Mouse (Mus musculus) limb, embryonic 11.5 days (tissue): ENCODE measurements around the gene Olfr483. TPM values are rescaled to one million over a fixed set of nuclear protein-coding genes. Genes with fewer than 3 reads are reported as not detected.

Experiments used
- ATAC-seq: fragments of 200-750 bp; cut with Nextera tagmentation; 2 replicates; pipeline ENCODE4 v1.8.0; 2017; ENCODE audit warnings: low read depth; ENCODE audit not compliant: insufficient number of reproducible peaks, low FRiP score, low TSS enrichment
- DNase-seq: peaks from one replicate; pipeline ENCODE4 v3.0.0-alpha.2; 2015; ENCODE audit warnings: low spot score
- H3K27ac ChIP-seq: fragments of 300-500 bp; sonication (generic); replicated peaks from 2 replicates; pipeline ENCODE4 v1.5.1; 2014; ENCODE audit warnings: low read depth, mild to moderate bottlenecking, low read length
- H3K27me3 ChIP-seq: fragments of 300-500 bp; sonication (generic); 2 replicates; pipeline ENCODE4 v1.6.1; 2014; ENCODE audit warnings: mild to moderate bottlenecking, low read length, mixed read lengths; ENCODE audit not compliant: control insufficient read depth, insufficient read depth
- H3K36me3 ChIP-seq: fragments of 300-500 bp; sonication (generic); 2 replicates; pipeline ENCODE4 v1.6.1; 2014; ENCODE audit warnings: mild to moderate bottlenecking, low read length, moderate library complexity, mixed read lengths; ENCODE audit not compliant: control insufficient read depth, insufficient read depth
- H3K4me1 ChIP-seq: fragments of 300-500 bp; sonication (generic); 2 replicates; pipeline ENCODE4 v1.6.1; 2014; ENCODE audit warnings: low read length, mixed read lengths; ENCODE audit not compliant: control insufficient read depth, insufficient read depth
- H3K4me2 ChIP-seq: fragments of 300-500 bp; sonication (generic); 2 replicates; pipeline ENCODE4 v1.6.1; 2014; ENCODE audit warnings: low read depth, mild to moderate bottlenecking, moderate library complexity; ENCODE audit not compliant: severe bottlenecking
- H3K4me3 ChIP-seq: fragments of 300-500 bp; sonication (generic); 2 replicates; pipeline ENCODE4 v1.5.1; 2014; ENCODE audit warnings: low read depth, low read length
- H3K9ac ChIP-seq: fragments of 300-500 bp; sonication (generic); 2 replicates; pipeline ENCODE4 v1.6.1; 2014; ENCODE audit warnings: mild to moderate bottlenecking, low read length
- H3K9me3 ChIP-seq: fragments of 300-500 bp; sonication (generic); 2 replicates; pipeline ENCODE4 v1.6.1; 2016; ENCODE audit warnings: low read length; ENCODE audit not compliant: control insufficient read depth
- whole genome bisulfite sequencing: fragments of 180-500 bp; shearing (Covaris S2); extraction: QIAGEN DNeasy Blood & Tissue Kit; methylation state at CpG from one replicate; pipeline ENCODE4 v1.1.7; 2014; 5-methylcytosine and 5-hydroxymethylcytosine counted together
- polyA plus RNA-seq: library from polyadenylated mRNA; unstranded; fragments of >200 nt; fragmentation: Nextera tagmentation; extraction: Ambion mirVana; gene quantifications from 2 replicates; pipeline ENCODE4 v1.2.1, GENCODE M21; 2014

The Olfr483 gene
- not detected in 2 replicates for polyA plus RNA-seq

DNA sequence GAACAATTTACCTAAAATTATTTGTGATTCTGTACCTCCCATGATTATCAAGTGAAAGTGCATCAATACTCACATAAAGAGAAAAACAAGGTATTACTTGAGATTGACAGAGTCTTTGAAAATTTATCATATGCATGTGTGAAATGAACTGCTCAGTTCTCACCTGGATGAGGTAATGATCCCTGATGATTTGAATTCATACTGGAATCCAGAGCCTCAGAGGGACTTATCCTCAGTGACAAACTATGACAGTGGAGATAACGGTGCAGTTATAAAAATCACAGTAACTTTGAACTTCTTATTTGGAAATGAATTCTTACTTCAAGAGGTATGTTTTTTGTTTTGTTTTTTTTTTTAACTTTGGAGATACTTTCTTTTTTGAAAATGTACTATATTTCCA is at the start of gene Olfr483:
Gene Olfr483, plus strand, starts transcription at position 301 of the 400 bp plus-strand sequence.
- H3K9me3 ChIP-seq: no peaks in the 10 kb centered on the region
- no peak for DNase-seq
- no peak within 1 kb of the TSS for H3K4me2 ChIP-seq
- H3K4me1 ChIP-seq: no peaks in the 10 kb centered on the region
- ATAC-seq: no peak
- no peak within 1 kb of the TSS for H3K9ac ChIP-seq
- WGBS: 92% methylated on average over 1 of the region's 1 CpGs
- H3K27ac ChIP-seq: no peak within 1 kb of the TSS
- no peaks in the 10 kb centered on the region for H3K36me3 ChIP-seq
- H3K27me3 ChIP-seq: no peaks in the 10 kb centered on the region
- H3K4me3 ChIP-seq: no peak within 1 kb of the TSS

DNA sequence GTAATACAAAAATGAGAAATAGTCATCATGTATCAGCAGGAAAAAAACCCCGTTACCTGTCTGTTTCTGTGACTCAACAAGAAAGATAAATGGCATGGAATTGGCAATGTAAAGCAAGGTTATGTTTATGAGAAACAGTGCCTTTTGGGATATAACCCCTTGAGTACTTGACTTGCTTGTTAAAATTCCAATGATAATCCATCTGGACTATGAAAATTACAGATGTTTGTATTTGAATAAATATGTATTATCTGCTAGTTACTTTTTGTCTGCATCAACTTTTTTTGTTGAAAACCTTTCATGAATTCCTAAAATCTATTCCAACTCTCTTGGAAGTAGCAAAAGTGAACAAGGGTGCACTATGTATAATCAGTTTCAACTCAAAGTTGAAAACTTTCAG is 33.4 kb upstream of the Olfr483 start, which contains the start of gene Olfr480:
Gene Olfr480, minus strand, starts transcription at position 101 of the 400 bp plus-strand sequence.
- DNase-seq (no peak), ATAC-seq (no peak)
- 90% methylated on average over 1 of the region's 1 CpGs for WGBS
- Histone ChIP-seq H3K4me1 (no peaks in the 10 kb centered on the region), H3K36me3 (no peaks in the 10 kb centered on the region), H3K27me3 (no peaks in the 10 kb centered on the region), H3K9ac (no peak within 1 kb of the TSS), H3K9me3 (no peaks in the 10 kb centered on the region), H3K4me3 (no peak within 1 kb of the TSS), H3K27ac (no peak within 1 kb of the TSS), H3K4me2 (no peak within 1 kb of the TSS)

DNA sequence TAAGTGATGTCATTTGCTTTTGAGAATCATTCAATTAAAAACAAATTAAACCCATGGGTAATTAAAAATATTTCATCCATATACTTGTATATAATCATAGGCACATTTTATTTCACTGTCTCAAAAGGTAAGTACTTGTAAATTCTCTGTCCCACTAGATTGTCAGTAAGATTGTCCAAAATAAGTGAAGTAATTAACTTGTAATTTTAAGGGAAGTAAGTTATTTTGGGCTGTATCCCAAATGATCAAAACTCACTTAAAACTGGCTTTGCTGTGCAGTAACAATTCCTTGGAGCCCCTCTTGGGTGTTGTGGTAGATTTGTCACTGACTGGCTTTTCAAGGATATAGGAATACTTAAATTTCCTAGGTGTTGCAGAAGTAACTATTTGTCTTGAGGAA is 21.1 kb upstream of the Olfr483 start, which contains the start of gene Olfr481:
Gene Olfr481, plus strand, starts transcription at position 301 of the 400 bp plus-strand sequence.
- H3K27ac ChIP-seq: no peak within 1 kb of the TSS
- no peaks in the 10 kb centered on the region for H3K4me1 ChIP-seq
- no peak for DNase-seq
- no peak for ATAC-seq
- H3K36me3 ChIP-seq: no peaks in the 10 kb centered on the region
- no peak within 1 kb of the TSS for H3K4me3 ChIP-seq
- H3K9ac ChIP-seq: no peak within 1 kb of the TSS
- H3K27me3 ChIP-seq: no peaks in the 10 kb centered on the region
- H3K4me2 ChIP-seq: no peak within 1 kb of the TSS
- H3K9me3 ChIP-seq: no peaks in the 10 kb centered on the region

DNA sequence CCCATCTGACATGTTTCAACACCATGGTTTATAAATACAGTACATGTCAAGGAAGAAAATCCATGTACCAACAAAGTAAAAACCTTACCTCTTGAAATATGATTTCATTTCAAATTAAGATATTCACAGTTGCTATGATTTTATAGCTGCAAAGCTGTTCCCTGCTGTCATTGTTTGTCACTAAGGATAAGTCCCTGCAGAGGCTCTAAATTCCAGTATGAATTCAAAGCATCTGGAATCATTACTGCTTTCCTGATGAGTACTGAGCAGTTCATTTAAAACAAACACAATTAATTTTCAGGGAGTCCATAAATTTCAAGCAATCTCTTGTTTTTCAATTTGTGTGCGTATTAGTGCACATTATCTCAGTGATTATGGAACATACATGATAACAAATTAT is 3.2 kb upstream of the Olfr483 start, which contains the start of gene Olfr482:
Gene Olfr482, minus strand, starts transcription at position 101 of the 400 bp plus-strand sequence.
- H3K27me3 ChIP-seq: no peaks in the 10 kb centered on the region
- H3K9me3 ChIP-seq: no peaks in the 10 kb centered on the region
- ATAC-seq: no peak
- H3K4me2 ChIP-seq: no peak within 1 kb of the TSS
- WGBS: 89% methylated on average over 1 of the region's 1 CpGs
- H3K4me1 ChIP-seq: no peaks in the 10 kb centered on the region
- no peak within 1 kb of the TSS for H3K27ac ChIP-seq
- H3K9ac ChIP-seq: no peak within 1 kb of the TSS
- H3K4me3 ChIP-seq: no peak within 1 kb of the TSS
- DNase-seq: no peak
- H3K36me3 ChIP-seq: no peaks in the 10 kb centered on the region

DNA sequence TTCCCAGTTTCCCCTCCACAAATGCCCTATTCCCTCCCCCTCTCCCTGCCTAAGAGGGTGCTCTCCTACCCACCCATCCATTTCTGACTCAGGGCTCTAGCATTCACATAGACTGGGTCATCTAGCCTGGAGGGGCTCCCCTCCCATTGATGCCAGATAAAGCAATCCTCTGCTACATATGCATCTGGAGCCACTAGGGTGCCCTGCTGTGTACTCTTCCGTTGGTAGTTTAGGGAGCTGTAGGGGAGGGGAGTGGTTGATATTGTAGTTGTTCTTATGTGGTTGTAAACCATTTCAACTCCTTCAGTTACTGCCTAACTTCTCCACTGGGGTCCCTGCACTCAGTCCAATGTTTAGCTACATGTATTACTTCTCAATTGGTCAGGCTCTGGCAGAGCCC is 20.0 kb downstream of the Olfr483 start:
- H3K36me3 ChIP-seq: no peaks in the 10 kb centered on the region
- no peak overlapping the region for H3K9ac ChIP-seq
- ATAC-seq (no peak), DNase-seq (no peak)
- H3K4me3 ChIP-seq: no peak overlapping the region
- no peak overlapping the region for H3K27ac ChIP-seq
- no peaks in the 10 kb centered on the region for H3K27me3 ChIP-seq
- no peak overlapping the region for H3K4me2 ChIP-seq
- H3K4me1 ChIP-seq: no peaks in the 10 kb centered on the region
- 0% methylated on average over 1 of the region's 1 CpGs for WGBS
- no peaks in the 10 kb centered on the region for H3K9me3 ChIP-seq

DNA sequence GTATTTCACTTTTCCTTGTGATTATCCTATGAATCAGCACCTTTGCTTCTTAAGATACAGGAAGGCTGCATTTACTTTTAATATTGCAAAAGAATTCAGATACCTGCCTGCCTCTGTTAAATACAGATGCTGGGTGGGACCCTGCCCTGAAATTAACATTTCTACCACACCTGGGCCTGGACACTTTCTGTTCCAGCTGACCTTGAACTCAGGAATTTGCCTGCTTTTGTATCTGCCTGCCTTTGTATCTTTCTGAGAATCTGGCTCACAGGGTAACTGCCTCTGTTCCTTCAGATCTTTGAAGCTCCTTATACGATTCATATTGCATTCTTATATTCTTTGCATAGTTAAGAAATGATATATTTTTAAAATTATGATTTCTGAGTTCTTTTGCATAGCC is 20.8 kb downstream of the Olfr483 start:
- Histone ChIP-seq H3K9ac (no peak overlapping the region), H3K4me3 (no peak overlapping the region), H3K4me2 (no peak overlapping the region), H3K27me3 (no peaks in the 10 kb centered on the region), H3K4me1 (no peaks in the 10 kb centered on the region), H3K9me3 (no peaks in the 10 kb centered on the region), H3K36me3 (no peaks in the 10 kb centered on the region), H3K27ac (no peak overlapping the region)
- 72% methylated on average over 1 of the region's 1 CpGs for WGBS
- ATAC-seq (no peak), DNase-seq (no peak)

DNA sequence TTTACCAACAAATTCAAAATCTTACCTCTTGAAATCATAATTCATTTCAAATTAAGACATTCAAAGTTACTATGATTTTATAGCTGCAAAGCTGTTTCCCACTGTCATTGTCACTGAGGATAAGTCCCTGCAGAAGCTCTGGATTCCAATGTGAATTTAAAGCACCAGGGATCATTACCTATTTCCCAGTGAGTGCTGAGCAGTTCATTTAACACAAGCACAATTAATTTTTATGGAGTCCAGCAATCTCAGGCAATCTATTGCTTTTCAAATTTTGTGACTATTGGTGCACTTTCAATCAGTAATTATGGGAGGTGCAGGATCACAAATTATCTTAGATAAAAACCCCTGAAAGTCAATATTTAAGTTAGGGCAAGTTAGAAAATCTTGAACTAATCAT is 26.7 kb downstream of the Olfr483 start, which contains the start of gene Olfr484:
Gene Olfr484, minus strand, starts transcription at position 101 of the 400 bp plus-strand sequence.
- ATAC-seq (no peak), DNase-seq (no peak)
- Histone ChIP-seq H3K4me3 (no peak within 1 kb of the TSS), H3K27ac (no peak within 1 kb of the TSS), H3K9me3 (no peaks in the 10 kb centered on the region), H3K27me3 (no peaks in the 10 kb centered on the region), H3K9ac (no peak within 1 kb of the TSS), H3K4me1 (no peaks in the 10 kb centered on the region), H3K36me3 (no peaks in the 10 kb centered on the region), H3K4me2 (no peak within 1 kb of the TSS)

Other genes starting within 250 kb of the Olfr483 start
- not detected in 2 replicates for gene Olfr472, start 202.9 kb upstream of the Olfr483 start, polyA plus RNA-seq
- gene Olfr473, start 170.4 kb upstream of the Olfr483 start, polyA plus RNA-seq: not detected in 2 replicates
- gene Olfr474, start 146.2 kb upstream of the Olfr483 start, polyA plus RNA-seq: not detected in 2 replicates
- gene Olfr476, start 136.0 kb upstream of the Olfr483 start, polyA plus RNA-seq: not detected in 2 replicates
- gene Olfr477, start 114.2 kb upstream of the Olfr483 start, polyA plus RNA-seq: not detected in 2 replicates
- gene Olfr478, start 66.9 kb upstream of the Olfr483 start, polyA plus RNA-seq: not detected in 2 replicates
- not detected in 2 replicates for gene Olfr479, start 50.2 kb upstream of the Olfr483 start, polyA plus RNA-seq
- not detected in 2 replicates for gene Olfr480, start 33.5 kb upstream of the Olfr483 start, polyA plus RNA-seq
- not detected in 2 replicates for gene Olfr481, start 21.0 kb upstream of the Olfr483 start, polyA plus RNA-seq
- 0.07 TPM in 1 of 2 replicates, not detected in the other for gene Olfr482, start 3.3 kb upstream of the Olfr483 start, polyA plus RNA-seq
- not detected in 2 replicates for gene Olfr484, start 26.6 kb downstream of the Olfr483 start, polyA plus RNA-seq
- gene Olfr485, start 59.0 kb downstream of the Olfr483 start, polyA plus RNA-seq: not detected in 2 replicates
- not detected in 2 replicates for gene Olfr486, start 71.9 kb downstream of the Olfr483 start, polyA plus RNA-seq
- gene Olfr487, start 113.8 kb downstream of the Olfr483 start, polyA plus RNA-seq: not detected in 2 replicates
- not detected in 2 replicates for gene Olfr488, start 157.5 kb downstream of the Olfr483 start, polyA plus RNA-seq
- gene Olfr490, start 188.1 kb downstream of the Olfr483 start, polyA plus RNA-seq: not detected in 2 replicates
- gene Olfr491, start 212.6 kb downstream of the Olfr483 start, polyA plus RNA-seq: not detected in 2 replicates
- not detected in 2 replicates for gene Olfr492, start 222.8 kb downstream of the Olfr483 start, polyA plus RNA-seq
- not detected in 2 replicates for gene Olfr493, start 246.1 kb downstream of the Olfr483 start, polyA plus RNA-seq